Mouse (Mus musculus): ENCODE data around the gene Hoxb4. TPM values are rescaled to one million over a fixed set of nuclear protein-coding genes. Genes with fewer than 3 reads are reported as not detected.
A peak's percentile ranks its signal among the peaks of the same experiment; 100 is the strongest.

Gene Hoxb4
- polyA plus RNA-seq (2015; fragmentation: Nextera tagmentation; extraction: Ambion mirVana) = 0.64 and 0.90 TPM in 2 replicates

GRCm38 (mm10) chr11:96317608-96318367 lies at the start of gene Hoxb4:
Hoxb4 (plus strand) TSS chr11:96318267.

GRCm38 (mm10) chr11:96270996-96271540 lies 47.0 kb upstream of the Hoxb4 start, which contains the start of gene Hoxb9:
Hoxb9 (plus strand) TSS chr11:96271457.

GRCm38 (mm10) chr11:96281855-96282570 lies 36.1 kb upstream of the Hoxb4 start, which contains the start of gene Hoxb8:
Hoxb8 (plus strand) TSS chr11:96281905.

GRCm38 (mm10) chr11:96285771-96286738 lies 32.0 kb upstream of the Hoxb4 start, which contains the start of gene Hoxb7:
Hoxb7 (plus strand) TSS chr11:96286623.

GRCm38 (mm10) chr11:96291681-96292564 lies 26.1 kb upstream of the Hoxb4 start, which contains the start of gene Hoxb6:
Hoxb6 (plus strand) TSS chr11:96292476.

GRCm38 (mm10) chr11:96303151-96304099 lies 14.6 kb upstream of the Hoxb4 start, which contains the start of gene Hoxb5:
Hoxb5 (plus strand) TSS chr11:96303336.

GRCm38 (mm10) chr11:96323154-96323553 lies 5.1 kb downstream of the Hoxb4 start, which contains the start of gene Hoxb3:
Hoxb3 (plus strand) TSS chr11:96323326.

GRCm38 (mm10) chr11:96350341-96350624 lies 32.2 kb downstream of the Hoxb4 start, which contains the start of gene Hoxb2:
Hoxb2 (plus strand) TSS chr11:96350525.

GRCm38 (mm10) chr11:96365441-96366091 lies 47.5 kb downstream of the Hoxb4 start, which contains the start of gene Hoxb1:
Hoxb1 (plus strand) TSS chr11:96365752.

MicroRNAs within 50 kb of the gene (microRNA counts, 519-probe panel; counts per million panel counts)
- microRNA mmu-miR-10a = 5,825 counts per million, percentile 48 among the panel's probes with 10 or more counts

Other genes with a start within 250 kb of the Hoxb4 start
- 505 and 507 TPM in 2 replicates for gene Atp5g1, start 242.6 kb upstream of the Hoxb4 start, polyA plus RNA-seq (2015; fragmentation: Nextera tagmentation; extraction: Ambion mirVana)
- gene Calcoco2, start 206.3 kb upstream of the Hoxb4 start, polyA plus RNA-seq (2015; fragmentation: Nextera tagmentation; extraction: Ambion mirVana) = not detected in 2 replicates
- not detected in 2 replicates for gene Ttll6, start 184.5 kb upstream of the Hoxb4 start, polyA plus RNA-seq (2015; fragmentation: Nextera tagmentation; extraction: Ambion mirVana)
- gene Hoxb13, start 124.0 kb upstream of the Hoxb4 start, polyA plus RNA-seq (2015; fragmentation: Nextera tagmentation; extraction: Ambion mirVana) = not detected in 2 replicates
- gene Hoxb9, start 46.8 kb upstream of the Hoxb4 start, polyA plus RNA-seq (2015; fragmentation: Nextera tagmentation; extraction: Ambion mirVana) = 0.16 and 0.26 TPM in 2 replicates
- 0.10 and 0.13 TPM in 2 replicates for gene Hoxb8, start 36.4 kb upstream of the Hoxb4 start, polyA plus RNA-seq (2015; fragmentation: Nextera tagmentation; extraction: Ambion mirVana)
- gene Hoxb7, start 31.6 kb upstream of the Hoxb4 start, polyA plus RNA-seq (2015; fragmentation: Nextera tagmentation; extraction: Ambion mirVana) = 2.3 and 2.5 TPM in 2 replicates
- gene Hoxb6, start 25.8 kb upstream of the Hoxb4 start, polyA plus RNA-seq (2015; fragmentation: Nextera tagmentation; extraction: Ambion mirVana) = 1.0 and 1.2 TPM in 2 replicates
- 0.64 and 1.2 TPM in 2 replicates for gene Hoxb5, start 14.9 kb upstream of the Hoxb4 start, polyA plus RNA-seq (2015; fragmentation: Nextera tagmentation; extraction: Ambion mirVana)
- 0.65 and 0.85 TPM in 2 replicates for gene Hoxb3, start 5.1 kb downstream of the Hoxb4 start, polyA plus RNA-seq (2015; fragmentation: Nextera tagmentation; extraction: Ambion mirVana)
- 2.2 and 2.4 TPM in 2 replicates for gene Hoxb2, start 32.3 kb downstream of the Hoxb4 start, polyA plus RNA-seq (2015; fragmentation: Nextera tagmentation; extraction: Ambion mirVana)
- 0.11 and 0.12 TPM in 2 replicates for gene Hoxb1, start 47.5 kb downstream of the Hoxb4 start, polyA plus RNA-seq (2015; fragmentation: Nextera tagmentation; extraction: Ambion mirVana)
- gene Skap1, start 146.3 kb downstream of the Hoxb4 start, polyA plus RNA-seq (2015; fragmentation: Nextera tagmentation; extraction: Ambion mirVana) = 1.6 and 3.3 TPM in 2 replicates